Mouse (Mus musculus) liver, postnatal 0 days (tissue): ENCODE data around the gene Ell3.

ENCODE experiments used
- CTCF ChIP-seq: sonication (generic); IDR thresholded peaks from 2 replicates; pipeline ENCODE4 v1.5.1; 2016; ENCODE audit warnings: antibody characterized with exemption, low read depth
- EP300 ChIP-seq: IDR thresholded peaks from 2 replicates; pipeline ENCODE4 v1.6.1; 2016; ENCODE audit warnings: antibody characterized with exemption, low read depth, mild to moderate bottlenecking

GRCm38 (mm10) chr2:121396624-121397023 is 47.5 kb downstream of the Ell3 start:
- TF ChIP-seq CTCF (peak; percentile 83), EP300 (no peak)
